Mouse (Mus musculus) brain, embryonic 14.5 days (tissue): Measurements from ENCODE around the gene Rpp25l.

Experiments used
- CTCF ChIP-seq: fragments of 200-500 bp; IDR thresholded peaks from 2 replicates; pipeline ENCODE4 v1.5.1; 2012; ENCODE audit warnings: inconsistent platforms, mild to moderate bottlenecking, moderate library complexity, borderline replicate concordance; ENCODE audit not compliant: insufficient read depth, insufficient read length; ENCODE audit errors: extremely low read depth
- POLR2A ChIP-seq: fragments of 200-500 bp; IDR thresholded peaks from 2 replicates; pipeline ENCODE4 v1.6.1; 2012; ENCODE audit warnings: mild to moderate bottlenecking, inconsistent platforms, borderline replicate concordance; ENCODE audit not compliant: poor library complexity, insufficient read depth, insufficient read length, severe bottlenecking; ENCODE audit errors: extremely low read depth

DNA sequence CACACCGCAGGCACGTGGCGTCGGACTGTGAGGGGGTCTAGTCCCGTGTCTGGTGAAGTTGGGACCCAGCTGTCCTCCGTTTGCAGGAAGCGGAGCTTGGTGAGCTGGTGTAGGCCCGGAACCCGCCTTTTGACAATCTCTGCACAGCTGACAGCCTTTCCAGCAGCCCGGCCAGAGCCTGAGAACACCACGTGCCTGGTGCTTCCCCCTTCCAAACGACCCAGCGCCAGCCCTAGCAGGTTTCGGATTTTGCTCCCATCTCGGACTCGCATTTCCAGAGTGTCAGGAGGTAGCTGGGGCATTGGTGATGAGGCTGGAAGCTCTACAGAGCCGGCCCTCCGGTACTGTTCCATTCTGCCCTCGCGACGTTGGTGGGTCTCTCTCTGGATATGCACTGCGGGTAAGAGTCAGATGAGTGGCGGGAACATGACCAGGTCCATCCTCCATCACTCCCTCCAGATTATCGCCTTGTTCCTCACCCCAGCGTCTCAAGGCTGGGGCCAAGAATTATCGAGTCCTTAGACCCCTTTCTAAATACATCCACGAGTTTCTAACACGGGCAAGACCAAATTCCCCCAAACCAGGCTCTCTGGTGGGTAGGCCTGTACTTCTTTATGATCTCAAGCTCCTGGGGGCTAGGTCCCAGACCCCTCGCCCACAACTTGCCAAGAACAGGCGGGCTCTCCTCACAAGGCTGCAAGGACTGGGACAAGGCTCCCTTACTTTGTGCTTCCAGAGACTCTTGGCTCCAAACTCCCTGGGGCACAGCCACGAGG is 725 bp downstream of the Rpp25l start:
- TF ChIP-seq CTCF: no peak
- TF ChIP-seq POLR2A: no peak
